Mouse (Mus musculus): ENCODE measurements around the gene Dnase2a.

The Dnase2a gene

DNA sequence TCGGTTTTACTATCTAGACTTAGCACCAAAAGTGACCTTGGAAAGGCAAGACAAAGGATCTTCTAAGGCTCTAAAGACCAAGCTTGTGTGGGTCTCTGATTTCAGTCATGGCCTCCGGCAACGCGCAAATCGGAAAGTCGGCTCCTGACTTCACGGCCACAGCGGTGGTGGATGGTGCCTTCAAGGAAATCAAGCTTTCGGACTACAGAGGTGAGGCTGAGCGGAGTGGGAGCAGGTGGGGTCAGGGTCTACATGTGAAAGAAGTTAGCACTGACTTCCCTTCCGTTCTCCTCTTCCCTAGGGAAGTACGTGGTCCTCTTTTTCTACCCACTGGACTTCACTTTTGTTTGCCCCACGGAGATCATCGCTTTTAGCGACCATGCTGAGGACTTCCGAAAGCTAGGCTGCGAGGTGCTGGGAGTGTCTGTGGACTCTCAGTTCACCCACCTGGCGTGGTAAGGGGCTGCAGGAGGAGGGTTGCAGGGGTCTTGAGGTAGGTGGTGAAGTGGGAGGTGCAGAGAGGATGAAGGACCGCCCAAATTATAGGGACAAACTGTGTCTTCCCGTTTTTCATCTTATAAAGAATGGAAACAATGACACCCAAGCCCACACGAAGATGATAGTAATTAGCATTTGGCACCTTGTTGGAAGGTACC lies 61.9 kb downstream of the Dnase2a start:
- DNase-seq (ENCODE audit: low spot score) = no peak

DNA sequence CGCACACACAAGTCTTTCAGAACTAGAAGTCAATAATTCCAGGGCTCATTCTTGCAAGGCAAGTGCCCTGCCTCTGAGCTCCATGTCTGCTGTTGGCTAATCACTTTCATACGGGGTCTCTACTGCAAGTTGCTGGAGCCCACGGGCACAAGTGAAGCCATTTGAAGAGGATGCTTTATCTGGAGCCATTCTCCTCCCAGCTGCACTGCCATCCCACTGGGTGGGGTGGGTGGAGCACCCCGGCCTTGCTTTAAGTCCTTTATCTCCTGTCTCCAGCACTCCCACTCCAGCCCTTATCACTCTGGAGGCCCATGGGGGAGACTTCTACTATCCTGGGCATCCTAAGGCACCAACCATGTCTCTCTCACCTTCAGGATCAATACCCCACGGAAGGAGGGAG lies 62.6 kb downstream of the Dnase2a start:
- DNase-seq (ENCODE audit: low spot score) = no peak

All from ovary, postnatal 36 days (tissue).